Mouse (Mus musculus) hindbrain, postnatal 0 days (tissue): Measurements from ENCODE around the gene Daglb. TPM values are rescaled to one million over a fixed set of nuclear protein-coding genes. Genes with fewer than 3 reads are reported as not detected.

Source experiments
- ATAC-seq: fragments of 200-750 bp; cut with Nextera tagmentation; 2 replicates; pipeline ENCODE4 v1.8.0; 2017; ENCODE audit warnings: mild to moderate bottlenecking, moderate TSS enrichment, moderate library complexity
- DNase-seq: peaks from one replicate; pipeline ENCODE4 v3.0.0-alpha.2; 2015; ENCODE audit warnings: low spot score
- H3K27ac ChIP-seq: fragments of 300-500 bp; sonication (generic); 2 replicates; pipeline ENCODE4 v1.5.1; 2014; ENCODE audit warnings: mild to moderate bottlenecking
- H3K27me3 ChIP-seq: fragments of 300-500 bp; sonication (generic); 2 replicates; pipeline ENCODE4 v1.6.1; 2014; ENCODE audit warnings: low read length, mixed read lengths; ENCODE audit not compliant: insufficient read depth
- H3K36me3 ChIP-seq: fragments of 300-500 bp; sonication (generic); 2 replicates; pipeline ENCODE4 v1.6.1; 2014; ENCODE audit warnings: low read length, mixed read lengths; ENCODE audit not compliant: insufficient read depth
- H3K4me1 ChIP-seq: fragments of 300-500 bp; sonication (generic); 2 replicates; pipeline ENCODE4 v1.6.1; 2014; ENCODE audit warnings: antibody characterized with exemption, low read length, mixed read lengths; ENCODE audit not compliant: insufficient read depth
- H3K4me2 ChIP-seq: fragments of 300-500 bp; sonication (generic); 2 replicates; pipeline ENCODE4 v1.6.1; 2014; ENCODE audit warnings: low read depth, mild to moderate bottlenecking, low read length, moderate library complexity, mixed read lengths
- H3K4me3 ChIP-seq: fragments of 300-500 bp; sonication (generic); 2 replicates; pipeline ENCODE4 v1.5.1; 2014; ENCODE audit warnings: low read length
- H3K9ac ChIP-seq: fragments of 300-500 bp; sonication (generic); replicated peaks from 2 replicates; pipeline ENCODE4 v1.6.1; 2014; ENCODE audit warnings: mild to moderate bottlenecking, low read length, moderate library complexity, mixed read lengths
- H3K9me3 ChIP-seq: fragments of 300-500 bp; sonication (generic); 2 replicates; pipeline ENCODE4 v1.6.1; 2016; ENCODE audit warnings: low read length, mixed read lengths
- CTCF ChIP-seq: IDR thresholded peaks from 2 replicates; pipeline ENCODE4 v1.5.1; 2016; ENCODE audit warnings: antibody characterized with exemption, control low read depth, low read depth
- WGBS: fragments of 180-500 bp; shearing (Covaris S2); extraction: QIAGEN DNeasy Blood & Tissue Kit; methylation state at CpG from one replicate; pipeline ENCODE4 v1.1.7; 2014; 5-methylcytosine and 5-hydroxymethylcytosine counted together
- polyA plus RNA-seq: library from polyadenylated mRNA; unstranded; fragments of >200 nt; fragmentation: Nextera tagmentation; extraction: Ambion mirVana; gene quantifications from 2 replicates; pipeline ENCODE4 v1.2.1, GENCODE M21; 2015
- total RNA-seq: library from RNA; depleted of rRNA; stranded (reverse); fragments of >200 nt; gene quantifications from 2 replicates; pipeline ENCODE4 v1.2.3, GENCODE M21; 2014

Gene Daglb
- total and polyA plus RNA-seq, 2 experiments from 2014 or later: 20.3 to 30.1 TPM

GRCm38 (mm10) chr5:143470421-143471164, 6.2 kb downstream of the Daglb start:
- TF ChIP-seq CTCF: no peak
- H3K27me3 ChIP-seq: no peaks in the 10 kb centered on the region
- no peak overlapping the region for H3K9ac ChIP-seq
- H3K4me3 ChIP-seq: no peak overlapping the region
- peak overlapping the region; percentile 27; the same call in 1 of the 2 replicates for H3K27ac ChIP-seq
- DNase-seq (peak; percentile 78), ATAC-seq (peak; percentile 63; the same call in 1 of the 2 replicates)
- H3K4me2 ChIP-seq: no peak overlapping the region
- H3K36me3 ChIP-seq: peaks cover 33% of the 10 kb centered on the region
- peaks cover 4% of the 10 kb centered on the region; the same call in 1 of the 2 replicates for H3K4me1 ChIP-seq
- H3K9me3 ChIP-seq: no peaks in the 10 kb centered on the region
- 59% methylated on average over 15 of the region's 15 CpGs for WGBS

GRCm38 (mm10) chr5:143471165-143471546, 6.8 kb downstream of the Daglb start:
- 82% methylated on average over 3 of the region's 3 CpGs for WGBS
- ATAC-seq (no peak), DNase-seq (no peak)
- Histone ChIP-seq H3K27ac (peak overlapping the region; percentile 27; the same call in 1 of the 2 replicates), H3K36me3 (peaks cover 38% of the 10 kb centered on the region), H3K4me3 (no peak overlapping the region), H3K27me3 (no peaks in the 10 kb centered on the region), H3K4me1 (no peaks in the 10 kb centered on the region), H3K4me2 (no peak overlapping the region), H3K9me3 (no peaks in the 10 kb centered on the region), H3K9ac (no peak overlapping the region)
- no peak for TF ChIP-seq CTCF

DNA sequence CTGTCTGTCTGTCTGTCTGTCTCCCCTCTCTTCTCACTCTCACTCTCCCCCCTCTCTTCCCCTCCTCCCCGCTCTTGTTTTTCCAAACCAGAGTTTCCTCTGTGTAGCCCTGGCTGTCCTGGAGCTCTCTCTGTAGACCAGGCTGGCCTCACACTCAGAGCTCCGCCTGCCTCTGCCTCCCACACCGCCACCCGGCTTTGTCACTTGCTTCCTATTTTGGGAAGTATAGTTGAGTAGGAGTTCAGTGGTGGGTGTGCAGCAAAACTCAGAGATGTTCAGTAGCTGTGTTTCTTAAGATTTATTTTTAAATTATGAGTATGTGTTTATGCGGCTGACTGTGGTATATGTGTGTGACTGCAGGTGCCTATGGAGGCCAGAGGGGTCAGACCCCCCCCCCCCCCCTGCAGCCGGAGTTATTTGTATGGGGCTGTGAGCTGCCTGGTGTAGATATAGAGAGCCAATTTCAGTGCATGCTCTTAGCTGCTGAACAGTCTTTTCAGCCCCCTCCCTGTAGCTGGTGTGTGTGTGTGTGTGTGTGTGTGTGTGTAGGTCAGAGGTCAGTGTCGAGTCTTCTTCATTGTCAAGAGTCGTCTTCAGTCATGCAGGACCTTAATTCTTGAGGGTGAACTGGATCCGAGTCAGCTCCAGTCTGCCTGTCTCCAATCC, 7.7 kb downstream of the Daglb start:
- no peak for TF ChIP-seq CTCF
- DNase-seq: no peak
- H3K27me3 ChIP-seq: no peaks in the 10 kb centered on the region
- no peak overlapping the region for H3K4me2 ChIP-seq
- no peaks in the 10 kb centered on the region for H3K4me1 ChIP-seq
- peaks cover 41% of the 10 kb centered on the region for H3K36me3 ChIP-seq
- WGBS: 86% methylated on average over 9 of the region's 9 CpGs
- no peak for ATAC-seq
- H3K9ac ChIP-seq: no peak overlapping the region
- no peaks in the 10 kb centered on the region for H3K9me3 ChIP-seq
- H3K4me3 ChIP-seq: no peak overlapping the region
- H3K27ac ChIP-seq: no peak overlapping the region

GRCm38 (mm10) chr5:143475153-143475844, 10.9 kb downstream of the Daglb start:
- Histone ChIP-seq H3K27me3 (no peaks in the 10 kb centered on the region), H3K9ac (no peak overlapping the region), H3K36me3 (peaks cover 38% of the 10 kb centered on the region), H3K27ac (no peak overlapping the region), H3K9me3 (no peaks in the 10 kb centered on the region), H3K4me2 (no peak overlapping the region), H3K4me1 (no peaks in the 10 kb centered on the region), H3K4me3 (no peak overlapping the region)
- WGBS: 93% methylated on average over 20 of the region's 20 CpGs
- ATAC-seq: no peak
- TF ChIP-seq CTCF: no peak
- no peak for DNase-seq

DNA sequence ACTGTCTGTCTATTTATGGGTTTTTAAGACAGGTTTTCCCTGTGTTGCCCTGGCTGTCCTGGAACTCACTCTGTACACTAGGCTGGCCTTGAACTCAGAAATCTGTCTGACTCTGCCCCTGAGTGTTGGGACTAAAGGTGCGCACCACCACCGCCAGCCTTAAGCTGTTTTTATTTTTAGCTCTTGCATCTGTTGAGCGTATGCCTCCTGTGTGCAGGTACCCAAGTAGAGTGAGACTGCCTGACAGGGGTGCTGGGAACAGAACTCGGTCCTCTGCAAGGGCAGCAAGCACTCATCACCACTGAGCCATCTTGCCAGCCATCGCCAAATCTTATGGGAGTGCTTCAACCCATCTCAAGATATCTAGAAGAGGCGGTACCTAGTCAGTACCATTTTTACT, 11.6 kb downstream of the Daglb start:
- Histone ChIP-seq H3K36me3 (peaks cover 40% of the 10 kb centered on the region), H3K4me3 (no peak overlapping the region), H3K27me3 (no peaks in the 10 kb centered on the region), H3K9ac (no peak overlapping the region), H3K27ac (no peak overlapping the region), H3K4me1 (no peaks in the 10 kb centered on the region), H3K9me3 (no peaks in the 10 kb centered on the region), H3K4me2 (no peak overlapping the region)
- DNase-seq (no peak), ATAC-seq (no peak)
- TF ChIP-seq CTCF: no peak
- 99% methylated on average over 6 of the region's 6 CpGs for WGBS

GRCm38 (mm10) chr5:143477901-143478300, 13.5 kb downstream of the Daglb start:
- H3K4me1 ChIP-seq: no peaks in the 10 kb centered on the region
- H3K9me3 ChIP-seq: no peaks in the 10 kb centered on the region
- H3K36me3 ChIP-seq: peaks cover 50% of the 10 kb centered on the region
- no peaks in the 10 kb centered on the region for H3K27me3 ChIP-seq
- no peak for TF ChIP-seq CTCF
- WGBS: 98% methylated on average over 3 of the region's 3 CpGs
- ATAC-seq (no peak), DNase-seq (no peak)
- H3K9ac ChIP-seq: no peak overlapping the region
- H3K27ac ChIP-seq: no peak overlapping the region
- no peak overlapping the region for H3K4me2 ChIP-seq
- H3K4me3 ChIP-seq: no peak overlapping the region
